Mouse (Mus musculus) C2C12 (cell line): ENCODE measurements around the gene Ppfia3. TPM values are rescaled to one million over a fixed set of nuclear protein-coding genes. Genes with fewer than 3 reads are reported as not detected.

Experiments used
- H3K27me3 ChIP-seq: one replicate; pipeline ENCODE4 v1.6.1; 2011; ENCODE audit not compliant: control insufficient read depth, insufficient read depth, insufficient read length
- H3K36me3 ChIP-seq: one replicate; pipeline ENCODE4 v1.6.1; 2011; ENCODE audit not compliant: control insufficient read depth, insufficient read depth
- H3K4me3 ChIP-seq: one replicate; pipeline ENCODE4 v1.5.1; 2011; ENCODE audit warnings: mild to moderate bottlenecking, control low read depth; ENCODE audit not compliant: poor library complexity, insufficient read depth, severe bottlenecking
- H3K79me2 ChIP-seq: one replicate; pipeline ENCODE4 v1.6.1; 2011; ENCODE audit not compliant: control insufficient read depth, insufficient read depth
- H3K79me3 ChIP-seq: one replicate; pipeline ENCODE4 v1.6.1; 2011; ENCODE audit warnings: low read depth, control low read depth
- H3ac ChIP-seq: one replicate; pipeline ENCODE3; 2011; ENCODE audit warnings: low read depth; ENCODE audit not compliant: control insufficient read depth, insufficient read length
- CEBPB ChIP-seq: IDR thresholded peaks from one replicate; pipeline ENCODE4 v1.6.1; 2011; ENCODE audit warnings: low read depth, mild to moderate bottlenecking, control low read depth, moderate library complexity
- CTCF ChIP-seq: IDR thresholded peaks from one replicate; pipeline ENCODE4 v1.5.1; 2011; ENCODE audit not compliant: control insufficient read depth, insufficient read depth, insufficient read length
- FOSL1 ChIP-seq: IDR thresholded peaks from one replicate; pipeline ENCODE4 v1.8.0; 2011; ENCODE audit warnings: mild to moderate bottlenecking, low read length; ENCODE audit not compliant: poor library complexity, insufficient read depth, severe bottlenecking
- MAX ChIP-seq: IDR thresholded peaks from one replicate; pipeline ENCODE4 v1.6.1; 2011; ENCODE audit warnings: mild to moderate bottlenecking, control low read depth
- MYOD1 ChIP-seq: IDR thresholded peaks from one replicate; pipeline ENCODE4 v1.6.1; 2011; ENCODE audit warnings: low read depth; ENCODE audit not compliant: control insufficient read depth, insufficient read length
- MYOG ChIP-seq: IDR thresholded peaks from one replicate; pipeline ENCODE4 v1.6.1; 2011; ENCODE audit not compliant: control insufficient read depth, insufficient read length; ENCODE audit errors: extremely low read depth
- USF1 ChIP-seq: IDR thresholded peaks from one replicate; pipeline ENCODE4 v1.6.1; 2011; ENCODE audit warnings: low read depth, mild to moderate bottlenecking, control low read depth, moderate library complexity
- polyA plus RNA-seq: library from polyadenylated mRNA; unstranded; fragments of >200 nt; fragmentation: generic; extraction: Trizol; gene quantifications from one replicate; pipeline ENCODE4 v1.2.1, GENCODE M21; 2012; ENCODE audit warnings: missing spikeins

Gene Ppfia3
- polyA plus RNA-seq, 1 experiment = 4.8 TPM

- Histone ChIP-seq H3ac (no peak overlapping the region), H3K27me3 (no peaks in the 10 kb centered on the region), H3K4me3 (no peak overlapping the region), H3K79me2 (no peaks in the 10 kb centered on the region), H3K79me3 (no peaks in the 10 kb centered on the region), H3K36me3 (no peaks in the 10 kb centered on the region)
- no peak for TF ChIP-seq MYOD1
- no peak for TF ChIP-seq CTCF
- TF ChIP-seq FOSL1 = no peak
- no peak for TF ChIP-seq MAX
- no peak for TF ChIP-seq MYOG
- TF ChIP-seq CEBPB = no peak
- TF ChIP-seq USF1 = no peak
These were observed 62.0 kb downstream of the Ppfia3 start for GRCm38 (mm10) chr7:45304869-45305268.

DNA sequence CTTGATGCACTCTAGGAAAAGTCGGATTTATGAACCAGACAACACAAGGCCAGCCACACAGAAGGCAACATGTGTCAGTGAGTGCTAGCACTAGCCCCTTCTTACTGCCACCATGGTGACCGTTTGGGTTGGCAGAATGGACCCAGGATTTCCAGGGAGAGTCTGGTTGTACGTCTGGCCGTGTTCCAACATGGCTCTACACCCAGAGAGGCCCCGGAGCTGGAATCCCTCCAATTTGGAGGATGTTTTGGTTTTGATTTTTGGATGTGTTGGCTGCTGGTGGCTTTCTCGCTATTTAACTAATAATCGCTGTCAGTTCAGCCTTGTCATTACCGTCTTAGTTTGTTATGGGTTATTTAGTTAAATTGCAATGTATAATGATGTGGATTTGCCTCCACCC, 64.2 kb downstream of the Ppfia3 start:
- no peaks in the 10 kb centered on the region for H3K79me3 ChIP-seq
- no peaks in the 10 kb centered on the region for H3K79me2 ChIP-seq
- TF ChIP-seq MYOG (no peak), CEBPB (no peak), MAX (no peak), CTCF (no peak), USF1 (no peak), FOSL1 (no peak), MYOD1 (no peak)

GRCm38 (mm10) chr7:45300270-45300669, 66.5 kb downstream of the Ppfia3 start:
- H3K36me3 ChIP-seq = no peaks in the 10 kb centered on the region
- TF ChIP-seq MAX = peak; percentile 7
- TF ChIP-seq CEBPB = no peak
- no peak for TF ChIP-seq MYOD1
- TF ChIP-seq CTCF = peak; percentile 40
- no peak for TF ChIP-seq MYOG
- no peak for TF ChIP-seq USF1
- no peak for TF ChIP-seq FOSL1

More for the DNA sequence above, 64.2 kb downstream of the Ppfia3 start:
- Histone ChIP-seq H3K4me3 (no peak overlapping the region), H3ac (no peak overlapping the region), H3K36me3 (no peaks in the 10 kb centered on the region), H3K27me3 (no peaks in the 10 kb centered on the region)

DNA sequence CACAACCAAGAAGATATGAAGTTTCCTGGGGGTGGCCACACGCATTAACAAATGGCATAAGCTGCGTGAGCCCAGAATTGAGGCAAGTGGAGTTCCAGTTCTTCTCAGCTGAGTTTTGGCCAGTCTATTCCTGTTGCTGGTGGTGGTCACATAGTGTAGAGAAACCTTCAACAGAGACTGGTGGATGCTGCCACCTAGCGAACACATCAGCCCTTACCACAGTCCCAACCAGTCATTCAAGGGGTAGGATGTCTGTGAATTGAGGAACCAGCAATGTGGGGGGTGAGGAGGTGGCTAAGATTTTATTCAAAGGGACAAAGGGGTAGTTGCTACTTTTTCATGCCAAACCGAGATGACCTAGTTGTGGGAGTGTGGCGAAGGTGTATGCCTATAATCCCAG, 67.1 kb downstream of the Ppfia3 start:
- no peak overlapping the region for H3ac ChIP-seq
- no peaks in the 10 kb centered on the region for H3K79me2 ChIP-seq
- TF ChIP-seq CTCF = peak; percentile 77
- TF ChIP-seq MYOG = no peak
- no peak overlapping the region for H3K4me3 ChIP-seq
- H3K36me3 ChIP-seq = no peaks in the 10 kb centered on the region
- no peaks in the 10 kb centered on the region for H3K79me3 ChIP-seq
- H3K27me3 ChIP-seq = no peaks in the 10 kb centered on the region

More at GRCm38 (mm10) chr7:45300270-45300669, 66.5 kb downstream of the Ppfia3 start:
- Histone ChIP-seq H3K79me2 (no peaks in the 10 kb centered on the region), H3K27me3 (no peaks in the 10 kb centered on the region), H3K79me3 (no peaks in the 10 kb centered on the region), H3ac (no peak overlapping the region), H3K4me3 (no peak overlapping the region)

GRCm38 (mm10) chr7:45297563-45297962, 69.3 kb downstream of the Ppfia3 start:
- Histone ChIP-seq H3K36me3 (no peaks in the 10 kb centered on the region), H3K79me3 (no peaks in the 10 kb centered on the region), H3K4me3 (no peak overlapping the region), H3ac (no peak overlapping the region), H3K79me2 (no peaks in the 10 kb centered on the region), H3K27me3 (peaks cover 3% of the 10 kb centered on the region)
- no peak for TF ChIP-seq MYOD1
- TF ChIP-seq FOSL1 = no peak
- no peak for TF ChIP-seq MYOG
- TF ChIP-seq MAX = no peak
- no peak for TF ChIP-seq USF1
- TF ChIP-seq CEBPB = no peak

DNA sequence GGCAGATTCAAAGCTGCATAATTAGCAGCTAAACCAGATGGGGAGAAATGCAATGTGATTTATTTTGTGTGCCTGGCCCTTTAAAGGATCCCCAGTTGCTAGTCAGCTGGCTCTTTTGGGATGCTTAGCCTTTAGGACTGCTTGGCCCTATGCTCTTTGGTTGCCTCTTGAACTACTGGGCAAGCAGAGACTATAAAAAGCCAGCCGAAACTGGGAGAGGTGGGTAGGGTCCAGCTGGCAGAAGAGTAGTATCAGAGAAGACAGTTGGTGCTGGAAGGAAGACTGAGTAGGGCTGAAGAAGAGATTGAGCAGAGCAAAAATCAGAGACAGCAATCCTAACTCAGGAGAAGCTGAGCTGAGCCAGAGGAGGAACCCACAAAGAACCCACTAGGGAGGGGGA, 70.2 kb downstream of the Ppfia3 start:
- TF ChIP-seq USF1 (no peak), MYOG (no peak), MAX (no peak), CEBPB (no peak), MYOD1 (no peak), FOSL1 (no peak), CTCF (no peak)
- no peak overlapping the region for H3K4me3 ChIP-seq
- peaks cover 3% of the 10 kb centered on the region for H3K27me3 ChIP-seq
- H3K79me3 ChIP-seq = no peaks in the 10 kb centered on the region
- no peaks in the 10 kb centered on the region for H3K36me3 ChIP-seq
- no peak overlapping the region for H3ac ChIP-seq
- H3K79me2 ChIP-seq = no peaks in the 10 kb centered on the region

Other genes starting within 250 kb of the Ppfia3 start
- 3,175 TPM for gene Rps11, start 242.6 kb downstream of the Ppfia3 start, polyA plus RNA-seq
- 6,379 TPM for gene Rpl13a, start 238.3 kb downstream of the Ppfia3 start, polyA plus RNA-seq
- 0.95 TPM for gene Gm45713, start 230.8 kb downstream of the Ppfia3 start, polyA plus RNA-seq
- 1.6 TPM for gene Flt3l, start 230.6 kb downstream of the Ppfia3 start, polyA plus RNA-seq
- gene Pih1d1, start 212.7 kb downstream of the Ppfia3 start, polyA plus RNA-seq = 129 TPM
- 34.6 TPM for gene Aldh16a1, start 212.4 kb downstream of the Ppfia3 start, polyA plus RNA-seq
- gene Slc17a7, start 203.1 kb downstream of the Ppfia3 start, polyA plus RNA-seq = 0.14 TPM
- gene Gfy, start 187.4 kb downstream of the Ppfia3 start, polyA plus RNA-seq = not detected
- gene Pth2, start 186.0 kb downstream of the Ppfia3 start, polyA plus RNA-seq = not detected
- not detected for gene Ccdc155, start 162.1 kb downstream of the Ppfia3 start, polyA plus RNA-seq
- 0.07 TPM for gene Dkkl1, start 154.9 kb downstream of the Ppfia3 start, polyA plus RNA-seq
- gene Tead2, start 151.3 kb downstream of the Ppfia3 start, polyA plus RNA-seq = 127 TPM
- gene Cd37, start 127.9 kb downstream of the Ppfia3 start, polyA plus RNA-seq = 0.37 TPM
- not detected for gene Slc6a16, start 125.9 kb downstream of the Ppfia3 start, polyA plus RNA-seq
- not detected for gene Slc6a21, start 89.5 kb downstream of the Ppfia3 start, polyA plus RNA-seq
- gene Trpm4, start 33.2 kb downstream of the Ppfia3 start, polyA plus RNA-seq = 10.6 TPM
- 0.51 TPM for gene Hrc, start 31.7 kb downstream of the Ppfia3 start, polyA plus RNA-seq
- 0.94 TPM for gene Lin7b, start 3.6 kb upstream of the Ppfia3 start, polyA plus RNA-seq
- 321 TPM for gene Snrnp70, start 28.7 kb upstream of the Ppfia3 start, polyA plus RNA-seq
- gene Kcna7, start 38.6 kb upstream of the Ppfia3 start, polyA plus RNA-seq = 0.01 TPM
- gene Ntf5, start 46.7 kb upstream of the Ppfia3 start, polyA plus RNA-seq = 0.92 TPM
- not detected for gene Lhb, start 53.8 kb upstream of the Ppfia3 start, polyA plus RNA-seq
- gene Gys1, start 67.8 kb upstream of the Ppfia3 start, polyA plus RNA-seq = 25.2 TPM
- gene Ruvbl2, start 71.1 kb upstream of the Ppfia3 start, polyA plus RNA-seq = 179 TPM
- 14,288 TPM for gene Ftl1, start 92.9 kb upstream of the Ppfia3 start, polyA plus RNA-seq
- gene Bax, start 99.9 kb upstream of the Ppfia3 start, polyA plus RNA-seq = 642 TPM
- gene Tulp2, start 114.9 kb upstream of the Ppfia3 start, polyA plus RNA-seq = not detected
- gene Gm45808, start 119.8 kb upstream of the Ppfia3 start, polyA plus RNA-seq = not detected
- 0.07 TPM for gene Dhdh, start 121.8 kb upstream of the Ppfia3 start, polyA plus RNA-seq
- gene Nucb1, start 143.4 kb upstream of the Ppfia3 start, polyA plus RNA-seq = 115 TPM
- gene Ppp1r15a, start 159.2 kb upstream of the Ppfia3 start, polyA plus RNA-seq = 32.5 TPM
- gene Plekha4, start 159.3 kb upstream of the Ppfia3 start, polyA plus RNA-seq = 0.89 TPM
- 1.7 TPM for gene Hsd17b14, start 187.9 kb upstream of the Ppfia3 start, polyA plus RNA-seq
- gene Bcat2, start 203.1 kb upstream of the Ppfia3 start, polyA plus RNA-seq = 26.5 TPM
- gene Fgf21, start 248.5 kb upstream of the Ppfia3 start, polyA plus RNA-seq = 0.97 TPM